Mouse (Mus musculus): ENCODE measurements around the gene Eaf1. TPM values are rescaled to one million over a fixed set of nuclear protein-coding genes. Genes with fewer than 3 reads are reported as not detected.
A peak's percentile ranks its signal among the peaks of the same experiment; 100 is the strongest.

Gene Eaf1
- total and polyA plus RNA-seq, 2 experiments from 2014 or later, result 6.3 to 11.7 TPM

GRCm38 (mm10) chr14:31525040-31525810 lies 31.0 kb downstream of the Eaf1 start:
- no peak overlapping the region for H3K4me3 ChIP-seq (ENCODE audit: low read length)
- no peaks in the 10 kb centered on the region for H3K4me1 ChIP-seq (ENCODE audit: insufficient read depth, low read length)
- H3K9ac ChIP-seq (replicated peaks; ENCODE audit: low read length), result no peak overlapping the region
- ATAC-seq, result no peak
- H3K9me3 ChIP-seq (ENCODE audit: low read length), result no peaks in the 10 kb centered on the region
- no peak for DNase-seq (ENCODE audit: low spot score)
- no peak overlapping the region for H3K27ac ChIP-seq
- no peak for TF ChIP-seq CTCF (IDR thresholded peaks at IDR 0.05; ENCODE audit: low read depth)
- H3K36me3 ChIP-seq (ENCODE audit: insufficient read depth, low read length), result no peaks in the 10 kb centered on the region
- 82% methylated on average over 7 of the region's 7 CpGs for WGBS
- H3K4me2 ChIP-seq (ENCODE audit: low read depth, low read length), result no peak overlapping the region
- H3K27me3 ChIP-seq (ENCODE audit: insufficient read depth, low read length), result no peaks in the 10 kb centered on the region

GRCm38 (mm10) chr14:31530847-31531246 lies 36.6 kb downstream of the Eaf1 start:
- no peak for DNase-seq (ENCODE audit: low spot score)
- no peaks in the 10 kb centered on the region for H3K36me3 ChIP-seq (ENCODE audit: insufficient read depth, low read length)
- no peaks in the 10 kb centered on the region for H3K27me3 ChIP-seq (ENCODE audit: insufficient read depth, low read length)
- H3K4me1 ChIP-seq (ENCODE audit: insufficient read depth, low read length), result no peaks in the 10 kb centered on the region
- no peak for TF ChIP-seq CTCF (IDR thresholded peaks at IDR 0.05; ENCODE audit: low read depth)
- no peak overlapping the region for H3K27ac ChIP-seq
- ATAC-seq, result no peak
- no peak overlapping the region for H3K4me3 ChIP-seq (ENCODE audit: low read length)
- WGBS, result 88% methylated on average over 4 of the region's 4 CpGs
- no peak overlapping the region for H3K4me2 ChIP-seq (ENCODE audit: low read depth, low read length)
- H3K9ac ChIP-seq (replicated peaks; ENCODE audit: low read length), result no peak overlapping the region
- no peaks in the 10 kb centered on the region for H3K9me3 ChIP-seq (ENCODE audit: low read length)

- no peak overlapping the region for H3K27ac ChIP-seq
- no peaks in the 10 kb centered on the region for H3K27me3 ChIP-seq (ENCODE audit: insufficient read depth, low read length)
- DNase-seq (ENCODE audit: low spot score) (no peak), ATAC-seq (no peak)
- H3K9ac ChIP-seq (replicated peaks; ENCODE audit: low read length), result no peak overlapping the region
- 79% methylated on average over 12 of the region's 12 CpGs for WGBS
- no peaks in the 10 kb centered on the region for H3K9me3 ChIP-seq (ENCODE audit: low read length)
- TF ChIP-seq CTCF (IDR thresholded peaks at IDR 0.05; ENCODE audit: low read depth), result no peak
- H3K4me3 ChIP-seq (ENCODE audit: low read length), result no peak overlapping the region
- no peak overlapping the region for H3K4me2 ChIP-seq (ENCODE audit: low read depth, low read length)
- no peaks in the 10 kb centered on the region for H3K36me3 ChIP-seq (ENCODE audit: insufficient read depth, low read length)
- H3K4me1 ChIP-seq (ENCODE audit: insufficient read depth, low read length), result no peaks in the 10 kb centered on the region
These were observed 37.4 kb downstream of the Eaf1 start for GRCm38 (mm10) chr14:31531506-31532148.

GRCm38 (mm10) chr14:31532656-31533055 lies 38.5 kb downstream of the Eaf1 start:
- DNase-seq (ENCODE audit: low spot score) (no peak), ATAC-seq (no peak)
- 61% methylated on average over 3 of the region's 3 CpGs for WGBS
- H3K9me3 ChIP-seq (ENCODE audit: low read length), result no peaks in the 10 kb centered on the region
- no peaks in the 10 kb centered on the region for H3K4me1 ChIP-seq (ENCODE audit: insufficient read depth, low read length)
- no peak overlapping the region for H3K4me3 ChIP-seq (ENCODE audit: low read length)
- H3K27me3 ChIP-seq (ENCODE audit: insufficient read depth, low read length), result no peaks in the 10 kb centered on the region
- H3K27ac ChIP-seq, result no peak overlapping the region
- H3K9ac ChIP-seq (replicated peaks; ENCODE audit: low read length), result no peak overlapping the region
- no peaks in the 10 kb centered on the region for H3K36me3 ChIP-seq (ENCODE audit: insufficient read depth, low read length)
- H3K4me2 ChIP-seq (ENCODE audit: low read depth, low read length), result no peak overlapping the region
- no peak for TF ChIP-seq CTCF (IDR thresholded peaks at IDR 0.05; ENCODE audit: low read depth)

GRCm38 (mm10) chr14:31537298-31537697 lies 43.1 kb downstream of the Eaf1 start:
- Histone ChIP-seq H3K4me1 (ENCODE audit: insufficient read depth, low read length) (no peaks in the 10 kb centered on the region), H3K9me3 (ENCODE audit: low read length) (no peaks in the 10 kb centered on the region), H3K36me3 (ENCODE audit: insufficient read depth, low read length) (no peaks in the 10 kb centered on the region), H3K27ac (no peak overlapping the region), H3K27me3 (ENCODE audit: insufficient read depth, low read length) (no peaks in the 10 kb centered on the region), H3K9ac (replicated peaks; ENCODE audit: low read length) (no peak overlapping the region), H3K4me2 (ENCODE audit: low read depth, low read length) (no peak overlapping the region), H3K4me3 (ENCODE audit: low read length) (no peak overlapping the region)
- 62% methylated on average over 6 of the region's 6 CpGs for WGBS
- DNase-seq (ENCODE audit: low spot score) (peak; percentile 65), ATAC-seq (peak; percentile 62; the same call in 1 of the 2 replicates)
- no peak for TF ChIP-seq CTCF (IDR thresholded peaks at IDR 0.05; ENCODE audit: low read depth)

GRCm38 (mm10) chr14:31543885-31544442 lies 49.8 kb downstream of the Eaf1 start:
- no peaks in the 10 kb centered on the region for H3K36me3 ChIP-seq (ENCODE audit: insufficient read depth, low read length)
- H3K4me1 ChIP-seq (ENCODE audit: insufficient read depth, low read length), result no peaks in the 10 kb centered on the region
- no peak overlapping the region for H3K4me2 ChIP-seq (ENCODE audit: low read depth, low read length)
- H3K9ac ChIP-seq (replicated peaks; ENCODE audit: low read length), result no peak overlapping the region
- no peak for TF ChIP-seq CTCF (IDR thresholded peaks at IDR 0.05; ENCODE audit: low read depth)
- no peak overlapping the region for H3K27ac ChIP-seq
- H3K9me3 ChIP-seq (ENCODE audit: low read length), result no peaks in the 10 kb centered on the region
- ATAC-seq (no peak), DNase-seq (ENCODE audit: low spot score) (no peak)
- no peaks in the 10 kb centered on the region for H3K27me3 ChIP-seq (ENCODE audit: insufficient read depth, low read length)
- H3K4me3 ChIP-seq (ENCODE audit: low read length), result no peak overlapping the region
- 82% methylated on average over 11 of the region's 11 CpGs for WGBS

Measured in hindbrain, postnatal 0 days (tissue).